Mouse (Mus musculus): ENCODE results near the gene Cd5l.

Gene Cd5l

GRCm38 (mm10) chr3:87357581-87357980, at the start of gene Cd5l:
Gene Cd5l (plus strand): TSS chr3:87357881.
- no peak for TF ChIP-seq GATA4 (IDR thresholded peaks at IDR 0.05; ENCODE audit: insufficient replicate concordance, low read length)

GRCm38 (mm10) chr3:87309922-87310321, 47.8 kb upstream of the Cd5l start:
- TF ChIP-seq GATA4 (IDR thresholded peaks at IDR 0.05; ENCODE audit: insufficient replicate concordance, low read length): no peak

- TF ChIP-seq GATA4 (IDR thresholded peaks at IDR 0.05; ENCODE audit: insufficient replicate concordance, low read length): no peak
Observed at GRCm38 (mm10) chr3:87322557-87322956, 35.1 kb upstream of the Cd5l start.

DNA sequence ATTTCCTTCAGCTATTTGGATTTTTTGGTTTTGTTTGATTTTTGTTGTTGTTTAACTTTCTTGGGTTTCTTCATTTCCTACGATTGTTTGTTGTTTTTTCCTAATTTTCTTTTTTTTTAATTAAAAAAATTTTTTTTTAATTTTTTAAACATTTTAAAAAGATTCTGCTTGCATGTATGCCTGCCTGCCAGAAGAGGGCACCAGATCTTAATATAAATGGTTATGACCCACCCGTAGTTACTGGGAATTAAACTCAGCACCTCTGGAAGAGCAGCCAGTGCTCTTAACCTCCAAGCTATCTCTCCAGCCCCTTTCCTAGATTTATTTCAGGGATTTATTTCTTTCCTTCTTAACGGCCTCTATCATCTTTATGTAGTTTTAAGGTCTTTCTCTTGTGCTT, 33.9 kb upstream of the Cd5l start:
- TF ChIP-seq GATA4 (IDR thresholded peaks at IDR 0.05; ENCODE audit: insufficient replicate concordance, low read length): no peak

DNA sequence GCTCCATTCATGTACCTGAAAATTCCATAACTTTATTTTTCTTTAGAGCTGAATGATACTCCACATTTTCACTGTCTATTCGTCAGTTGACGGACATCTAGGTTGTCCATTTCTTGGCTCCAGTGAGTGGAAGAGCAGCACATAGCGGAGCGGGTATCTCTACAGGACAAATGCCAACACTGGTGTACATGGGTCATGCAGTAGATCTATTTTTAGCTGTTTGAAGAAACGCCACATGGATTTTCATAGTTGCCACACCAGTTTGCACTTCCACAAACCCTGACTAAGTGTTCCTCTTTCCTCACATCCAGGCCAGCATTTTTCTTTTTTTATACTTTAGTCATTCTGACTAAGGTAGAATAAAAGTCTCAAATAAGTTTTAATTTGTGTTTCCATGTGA, 19.8 kb upstream of the Cd5l start:
- no peak for TF ChIP-seq GATA4 (IDR thresholded peaks at IDR 0.05; ENCODE audit: insufficient replicate concordance, low read length)

- TF ChIP-seq GATA4 (IDR thresholded peaks at IDR 0.05; ENCODE audit: insufficient replicate concordance, low read length): no peak
Observed at GRCm38 (mm10) chr3:87359215-87359614, 1.5 kb downstream of the Cd5l start.

DNA sequence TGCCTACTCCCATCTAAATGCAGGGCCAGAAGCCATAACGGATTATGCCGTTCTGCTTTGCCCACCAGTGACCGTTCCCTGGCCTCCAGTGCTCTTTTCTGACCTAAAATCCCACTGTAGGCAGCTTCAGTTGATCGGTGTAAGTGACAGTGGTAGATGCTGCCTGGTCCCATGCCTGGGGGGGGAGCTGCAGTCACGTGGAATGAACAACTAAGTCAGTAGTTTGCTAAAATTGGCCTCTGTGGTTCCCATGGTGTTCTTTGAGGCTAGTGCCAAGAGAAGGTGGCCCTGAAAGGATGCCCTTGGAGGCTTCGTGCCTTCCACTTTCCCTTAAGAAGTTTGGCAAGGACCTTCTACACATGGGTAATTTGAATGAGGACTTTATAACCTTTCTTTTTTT, 2.8 kb downstream of the Cd5l start:
- TF ChIP-seq GATA4 (IDR thresholded peaks at IDR 0.05; ENCODE audit: insufficient replicate concordance, low read length): no peak

- no peak for TF ChIP-seq GATA4 (IDR thresholded peaks at IDR 0.05; ENCODE audit: insufficient replicate concordance, low read length)
Observed at GRCm38 (mm10) chr3:87365691-87366090, 8.0 kb downstream of the Cd5l start.

- no peak for TF ChIP-seq GATA4 (IDR thresholded peaks at IDR 0.05; ENCODE audit: insufficient replicate concordance, low read length)
Observed at GRCm38 (mm10) chr3:87367511-87367910, 9.8 kb downstream of the Cd5l start.

- no peak for TF ChIP-seq GATA4 (IDR thresholded peaks at IDR 0.05; ENCODE audit: insufficient replicate concordance, low read length)
Observed at GRCm38 (mm10) chr3:87369181-87369580, 11.5 kb downstream of the Cd5l start.

GRCm38 (mm10) chr3:87376195-87377165, 18.8 kb downstream of the Cd5l start, which contains the start of gene Fcrl1:
Gene Fcrl1 (plus strand): TSS chr3:87376387.
- TF ChIP-seq GATA4 (IDR thresholded peaks at IDR 0.05; ENCODE audit: insufficient replicate concordance, low read length): no peak

DNA sequence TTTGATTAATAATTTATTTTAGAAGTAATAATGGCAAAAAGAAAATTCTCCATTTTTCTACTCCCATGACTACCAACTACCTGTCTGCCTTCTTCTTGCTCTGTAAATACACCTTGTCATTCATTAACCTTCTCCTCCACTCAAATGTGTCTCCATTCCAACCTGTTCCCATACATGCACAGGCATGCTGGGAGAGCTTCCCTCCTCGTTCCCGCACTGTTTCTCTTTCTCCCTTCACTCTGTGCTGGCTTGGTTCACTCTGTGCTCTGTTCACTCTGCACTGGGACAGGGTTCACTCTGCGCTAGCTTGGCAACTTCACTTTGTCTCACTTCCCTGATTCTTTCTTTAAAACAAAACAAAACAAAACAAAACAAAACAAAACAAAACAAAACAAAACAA, 19.5 kb downstream of the Cd5l start:
- no peak for TF ChIP-seq GATA4 (IDR thresholded peaks at IDR 0.05; ENCODE audit: insufficient replicate concordance, low read length)

DNA sequence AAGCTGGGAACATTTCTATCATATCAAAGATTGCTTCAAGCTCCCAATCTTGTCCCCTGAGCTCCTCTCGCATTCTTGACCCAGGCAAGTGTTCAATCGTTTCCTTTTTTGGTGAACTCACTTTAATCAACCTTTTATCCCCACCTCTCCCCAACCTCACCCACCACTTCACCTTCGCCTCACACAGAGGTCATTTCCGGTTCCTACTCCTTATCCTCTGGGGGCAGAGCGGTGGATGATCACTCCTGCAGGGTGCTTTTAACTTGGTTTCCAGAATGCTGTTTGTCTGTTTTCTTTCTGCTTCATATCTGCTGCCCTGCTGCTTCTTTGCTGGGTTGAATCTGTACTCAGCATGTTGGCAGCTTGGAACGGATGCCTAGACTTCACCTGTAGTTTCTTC, 20.0 kb downstream of the Cd5l start:
- no peak for TF ChIP-seq GATA4 (IDR thresholded peaks at IDR 0.05; ENCODE audit: insufficient replicate concordance, low read length)

GRCm38 (mm10) chr3:87381806-87382712, 24.4 kb downstream of the Cd5l start:
- TF ChIP-seq GATA4 (IDR thresholded peaks at IDR 0.05; ENCODE audit: insufficient replicate concordance, low read length): no peak

DNA sequence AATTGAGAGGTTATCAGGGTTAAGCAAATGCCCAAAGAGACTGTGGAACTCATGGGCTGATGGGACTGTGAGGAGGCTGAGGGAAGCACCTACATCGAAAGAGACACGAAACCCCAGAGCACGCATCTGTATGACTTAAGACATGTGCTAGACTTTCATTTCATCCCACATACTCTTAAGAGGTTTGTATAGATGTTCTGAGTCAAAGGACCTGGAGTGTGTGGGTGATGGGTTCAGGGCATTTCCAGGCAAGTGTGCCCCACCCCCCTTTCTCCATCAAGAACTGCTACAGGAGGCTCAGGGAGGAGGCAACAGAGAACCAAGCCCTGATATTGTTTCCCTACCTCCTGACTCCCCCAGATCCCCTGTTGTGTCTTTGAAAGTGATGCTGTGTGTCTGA, 25.6 kb downstream of the Cd5l start:
- TF ChIP-seq GATA4 (IDR thresholded peaks at IDR 0.05; ENCODE audit: insufficient replicate concordance, low read length): no peak

GRCm38 (mm10) chr3:87385105-87385504, 27.4 kb downstream of the Cd5l start:
- no peak for TF ChIP-seq GATA4 (IDR thresholded peaks at IDR 0.05; ENCODE audit: insufficient replicate concordance, low read length)

All from liver, adult (tissue).